Mouse (Mus musculus) CH12.LX (cell line): ENCODE data around the gene Hunk. TPM values are rescaled to one million over a fixed set of nuclear protein-coding genes. Genes with fewer than 3 reads are reported as not detected.
A peak's percentile ranks its signal among the peaks of the same experiment; 100 is the strongest.

Source experiments
- DNase-seq: peaks from one replicate; pipeline ENCODE4 v3.0.0-alpha.2; 2013; ENCODE audit errors: extremely low read depth
- H3K27ac ChIP-seq: 2 replicates; pipeline ENCODE4 v1.5.1; 2012; ENCODE audit warnings: low read depth, mild to moderate bottlenecking, control low read depth, moderate library complexity; ENCODE audit not compliant: insufficient read depth
- H3K27me3 ChIP-seq: replicated peaks from 2 replicates; pipeline ENCODE3; 2012; ENCODE audit warnings: inconsistent platforms
- H3K36me3 ChIP-seq, 2 experiments: replicated peaks in 1 of 2; 2 replicates each; pipeline versions ENCODE3 to v1.6.1; 2012; ENCODE audit warnings: inconsistent platforms in 1 of 2, low read length in 1 of 2, mild to moderate bottlenecking in 1 of 2, mixed read lengths in 1 of 2, moderate library complexity in 1 of 2; ENCODE audit not compliant: control insufficient read depth in 1 of 2, insufficient read depth in 1 of 2
- H3K4me1 ChIP-seq, 2 experiments: 2 replicates each; pipeline ENCODE4 v1.6.1; 2012; ENCODE audit warnings: inconsistent platforms in 1 of 2, moderate library complexity in 1 of 2; ENCODE audit not compliant: insufficient read depth in 2 of 2, control insufficient read depth in 1 of 2
- H3K4me2 ChIP-seq: 2 replicates; pipeline ENCODE4 v1.6.1; 2012; ENCODE audit warnings: low read depth, mild to moderate bottlenecking, control low read depth; ENCODE audit not compliant: poor library complexity, insufficient read depth, severe bottlenecking
- H3K4me3 ChIP-seq, 3 experiments: fragments of 150-350 bp in 1 of 3; sonication (generic) in 1 of 3; replicated peaks in 1 of 3; 2 replicates each; pipeline versions ENCODE3 to v1.5.1; 2011 to 2012; ENCODE audit warnings: low read depth in 2 of 3, low read length in 2 of 3, mild to moderate bottlenecking in 2 of 3, moderate library complexity in 2 of 3, control low read depth in 1 of 3, improper control_type of control experiment in 1 of 3, inconsistent platforms in 1 of 3, mixed read lengths in 1 of 3; ENCODE audit not compliant: poor library complexity in 1 of 3
- H3K79me2 ChIP-seq: replicated peaks from 2 replicates; pipeline ENCODE4 v1.6.1; 2012; ENCODE audit warnings: mild to moderate bottlenecking, moderate library complexity; ENCODE audit not compliant: control insufficient read depth, poor library complexity, insufficient read depth, severe bottlenecking; ENCODE audit errors: extremely low read depth
- H3K9ac ChIP-seq: 2 replicates; pipeline ENCODE4 v1.6.1; 2012; ENCODE audit warnings: low read depth, mild to moderate bottlenecking, control low read depth, moderate library complexity; ENCODE audit not compliant: insufficient read depth
- H3K9me3 ChIP-seq: replicated peaks from 2 replicates; pipeline ENCODE3; 2012; ENCODE audit warnings: low read length, inconsistent platforms, mixed read lengths
- BHLHE40 ChIP-seq: IDR thresholded peaks from 2 replicates; pipeline ENCODE4 v1.6.1; 2011; ENCODE audit warnings: mild to moderate bottlenecking, low read depth, low read length, improper control_type of control experiment
- CHD2 ChIP-seq: IDR thresholded peaks from 2 replicates; pipeline ENCODE4 v1.6.1; 2011; ENCODE audit warnings: low read length, improper control_type of control experiment
- CTCF ChIP-seq, 2 experiments: IDR thresholded peaks in 1 of 2; conservative IDR thresholded peaks in 1 of 2; 2 replicates each; pipeline ENCODE4 v1.5.1; 2011 to 2012; ENCODE audit warnings: low read depth in 2 of 2, low read length in 2 of 2, improper control_type of control experiment in 1 of 2, inconsistent platforms in 1 of 2, mild to moderate bottlenecking in 1 of 2, moderate library complexity in 1 of 2
- E2F4 ChIP-seq: IDR thresholded peaks from 2 replicates; pipeline ENCODE4 v1.6.1; 2011; ENCODE audit warnings: low read depth, low read length, improper control_type of control experiment; ENCODE audit not compliant: insufficient replicate concordance
- ETS1 ChIP-seq: conservative IDR thresholded peaks from 2 replicates; pipeline ENCODE4 v1.6.1; 2012; ENCODE audit warnings: low read depth, mild to moderate bottlenecking, inconsistent platforms, low read length, improper control_type of control experiment, moderate library complexity
- IRF4 ChIP-seq: IDR thresholded peaks from 2 replicates; pipeline ENCODE4 v1.6.1; 2014; ENCODE audit warnings: low read depth, mild to moderate bottlenecking, inconsistent platforms, low read length, improper control_type of control experiment
- JUN ChIP-seq: IDR thresholded peaks from 2 replicates; pipeline ENCODE4 v1.6.1; 2011; ENCODE audit warnings: low read depth, mild to moderate bottlenecking, low read length, improper control_type of control experiment, moderate library complexity; ENCODE audit not compliant: insufficient read depth
- MAZ ChIP-seq: IDR thresholded peaks from 2 replicates; pipeline ENCODE4 v1.6.1; 2012; ENCODE audit warnings: low read depth, mild to moderate bottlenecking, inconsistent platforms, low read length, improper control_type of control experiment, moderate library complexity
- MYC ChIP-seq: IDR thresholded peaks from 2 replicates; pipeline ENCODE4 v1.6.1; 2011; ENCODE audit warnings: low read depth, mild to moderate bottlenecking, improper control_type of control experiment, low read length
- NELFE ChIP-seq: IDR thresholded peaks from 2 replicates; pipeline ENCODE4 v1.6.1; 2011; ENCODE audit warnings: low read depth, low read length, improper control_type of control experiment
- NRF1 ChIP-seq: IDR thresholded peaks from 2 replicates; pipeline ENCODE4 v1.6.1; 2014; ENCODE audit warnings: low read depth, mild to moderate bottlenecking, inconsistent platforms, low read length, improper control_type of control experiment, moderate library complexity
- PAX5 ChIP-seq: IDR thresholded peaks from 2 replicates; pipeline ENCODE4 v1.6.1; 2012; ENCODE audit warnings: low read length, inconsistent platforms, mixed read lengths
- POLR2A ChIP-seq: IDR thresholded peaks from 2 replicates; pipeline ENCODE4 v1.6.1; 2011; ENCODE audit warnings: low read depth, mild to moderate bottlenecking, improper control_type of control experiment, low read length
- POLR2AphosphoS2 ChIP-seq: IDR thresholded peaks from 2 replicates; pipeline ENCODE4 v1.6.1; 2011; ENCODE audit warnings: low read depth, low read length, improper control_type of control experiment
- RAD21 ChIP-seq: IDR thresholded peaks from 2 replicates; pipeline ENCODE4 v1.6.1; 2011; ENCODE audit warnings: low read depth, mild to moderate bottlenecking, low read length, improper control_type of control experiment, moderate library complexity
- RCOR1 ChIP-seq: conservative IDR thresholded peaks from 2 replicates; pipeline ENCODE4 v1.6.1; 2012; ENCODE audit warnings: low read depth, mild to moderate bottlenecking, inconsistent platforms, low read length, improper control_type of control experiment
- SMC3 ChIP-seq: IDR thresholded peaks from 2 replicates; pipeline ENCODE4 v1.6.1; 2011; ENCODE audit warnings: low read depth, low read length, improper control_type of control experiment
- TBP ChIP-seq: conservative IDR thresholded peaks from 2 replicates; pipeline ENCODE4 v1.6.1; 2011; ENCODE audit warnings: low read depth, low read length, improper control_type of control experiment
- TCF12 ChIP-seq: IDR thresholded peaks from 2 replicates; pipeline ENCODE4 v1.6.1; 2014; ENCODE audit warnings: low read depth, mild to moderate bottlenecking, inconsistent platforms, low read length, improper control_type of control experiment
- USF1 ChIP-seq: IDR thresholded peaks from 2 replicates; pipeline ENCODE4 v1.6.1; 2014; ENCODE audit warnings: low read depth, mild to moderate bottlenecking, inconsistent platforms, low read length, improper control_type of control experiment
- USF2 ChIP-seq: conservative IDR thresholded peaks from 2 replicates; pipeline ENCODE4 v1.6.1; 2011; ENCODE audit warnings: low read depth, low read length, improper control_type of control experiment
- ZMIZ1 ChIP-seq: IDR thresholded peaks from 2 replicates; pipeline ENCODE4 v1.6.1; 2012; ENCODE audit warnings: low read depth, mild to moderate bottlenecking, inconsistent platforms, low read length, improper control_type of control experiment
- dilution Hi-C: fragments of 300-500 bp; cut with MboI; formaldehyde crosslinking; loops from 2 replicates; pipeline ENCODE4 v1.14.3; 2020; ENCODE audit warnings: low sequenced_read_pairs; ENCODE audit not compliant: extremely low pct_unique_long_range_greater_than_20kb, extremely low pct_ligation_motif_present
- in situ Hi-C: fragments of 300-500 bp; cut with MboI; formaldehyde crosslinking; loops from 3 replicates; pipeline ENCODE4 v1.14.3; 2019; ENCODE audit warnings: low sequenced_read_pairs, low pct_ligation_motif_present, low pct_unique_long_range_greater_than_20kb, mixed read lengths
- polyA plus RNA-seq: library from polyadenylated mRNA; unstranded; fragments of >175 nt; gene quantifications from 2 replicates; pipeline ENCODE4 v1.2.1, GENCODE M21; 2012; ENCODE audit warnings: low read depth; ENCODE audit not compliant: insufficient read length
- total RNA-seq, 2 experiments: library from RNA; depleted of rRNA; stranded (reverse); fragments of 300-350 nt in 1 of 2; fragments of >200 nt in 1 of 2; gene quantifications; 2 replicates each; pipeline ENCODE4 v1.2.3; 2012 to 2014

Hunk gene
- total and polyA plus RNA-seq, 3 experiments = not detected

- Histone ChIP-seq H3K9ac (no peak overlapping the region), H3K27ac (no peak overlapping the region), H3K79me2 (no peaks in the 10 kb centered on the region), H3K9me3 (peaks cover 30% of the 10 kb centered on the region), H3K4me2 (no peak overlapping the region), H3K36me3 (no peaks in the 10 kb centered on the region), H3K4me1 (peaks cover 0 to 6% of the 10 kb centered on the region in 2 experiments; a peak in 1 of 4 replicates), H3K27me3 (peaks cover 7% of the 10 kb centered on the region), H3K4me3 (no peak overlapping the region)
- dilution Hi-C loops (no loop called here), in situ Hi-C loops (loop anchor here (25.0 kb wide), 1 partner anchor 315 kb away; no protein-coding TSS in a partner anchor)
- TF ChIP-seq SMC3 (no peak), ETS1 (no peak), BHLHE40 (no peak), E2F4 (no peak), CHD2 (no peak), USF2 (no peak), MYC (no peak), POLR2AphosphoS2 (no peak), POLR2A (no peak), RAD21 (no peak), NRF1 (no peak), NELFE (no peak), IRF4 (no peak), PAX5 (no peak), TBP (no peak), JUN (no peak)
- DNase-seq = peak; percentile 18
Observed at GRCm38 (mm10) chr16:90396882-90397281, 11.1 kb downstream of the Hunk start.

DNA sequence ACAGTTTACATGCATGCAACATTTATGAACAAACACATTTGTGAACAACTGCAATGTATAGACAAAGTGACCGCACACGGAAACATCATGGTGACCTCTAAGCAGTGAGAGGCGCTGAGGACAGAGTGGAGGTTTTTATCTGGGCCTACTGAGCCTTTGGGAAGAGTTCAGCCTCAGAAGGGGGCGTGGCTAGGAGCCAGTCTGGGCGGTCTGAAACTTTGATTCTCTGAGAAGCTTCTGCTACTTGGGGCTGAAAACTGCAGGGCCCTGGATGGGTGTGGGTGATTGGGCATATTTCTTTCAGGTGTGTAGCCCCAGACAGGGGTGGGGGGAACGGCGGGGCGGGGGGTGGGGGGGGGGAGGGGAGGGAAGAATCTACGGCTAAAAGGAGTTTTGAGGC, 14.5 kb downstream of the Hunk start:
- peaks cover 10% of the 10 kb centered on the region for H3K9me3 ChIP-seq
- no peak overlapping the region for H3K4me2 ChIP-seq
- dilution Hi-C loops = no loop called here
- no peak overlapping the region for H3K27ac ChIP-seq
- H3K9ac ChIP-seq = no peak overlapping the region
- TF ChIP-seq JUN (no peak), CTCF (conservative IDR thresholded peaks at IDR 0.05 in 1 of 2, IDR thresholded peaks at IDR 0.05 in 1 of 2; ENCODE audit: low read depth in 2 of 2, low read length in 2 of 2) (no peak), NELFE (no peak), TCF12 (no peak), ZMIZ1 (no peak), BHLHE40 (no peak), USF2 (no peak), TBP (no peak), USF1 (no peak), PAX5 (no peak), POLR2AphosphoS2 (no peak), RCOR1 (no peak), IRF4 (no peak), MAZ (no peak)
- H3K4me1 ChIP-seq = peaks cover 0 to 6% of the 10 kb centered on the region in 2 experiments; a peak in 1 of 4 replicates
- peaks cover 1% of the 10 kb centered on the region for H3K27me3 ChIP-seq
- H3K36me3 ChIP-seq = no peaks in the 10 kb centered on the region
- in situ Hi-C loops = no loop called here
- no peak for DNase-seq
- H3K4me3 ChIP-seq = no peak overlapping the region
- H3K79me2 ChIP-seq = no peaks in the 10 kb centered on the region
